ENCODE assay signal across 18 mouse cellular contexts in genomic region chr11:36337063-36337462, GRCm38 (mm10).
"Had no signal": no experiment of that assay in that cellular context is flagged by ENCODE, and none has a peak within 500 bp of the region (broad histone marks: within the 10 kb centered on the region; RNA-seq: fewer than 3 reads in every experiment).

No protein-coding gene starts in this region.

- H3K27ac ChIP-seq: limb, embryonic 12.5 days; liver, embryonic 13.5 days; lung, embryonic 15.5 days; macrophage; midbrain, embryonic 15.5 days; neural tube, embryonic 12.5 days had no signal

- H3K4me1 ChIP-seq: liver, embryonic 13.5 days; lung, embryonic 15.5 days; megakaryocyte, embryonic 14.5 days had no signal

- H3K27me3 ChIP-seq: limb, embryonic 12.5 days; liver, embryonic 13.5 days; lung, embryonic 15.5 days; megakaryocyte, embryonic 14.5 days; midbrain, embryonic 15.5 days; neural tube, embryonic 12.5 days had no signal

- H3K9ac ChIP-seq: limb, embryonic 12.5 days; liver, embryonic 13.5 days; liver, postnatal 0 days; lung, embryonic 15.5 days; midbrain, embryonic 15.5 days; neural tube, embryonic 12.5 days had no signal

- H3K4me3 ChIP-seq: limb, embryonic 12.5 days; liver, embryonic 13.5 days; lung, embryonic 15.5 days; megakaryocyte, embryonic 14.5 days; midbrain, embryonic 15.5 days; neural tube, embryonic 12.5 days had no signal

- H3K36me3 ChIP-seq: limb, embryonic 12.5 days; liver, embryonic 13.5 days; lung, embryonic 15.5 days; midbrain, embryonic 15.5 days; neural tube, embryonic 12.5 days had no signal

- H3K9me3 ChIP-seq: limb, embryonic 12.5 days; liver, embryonic 13.5 days; lung, embryonic 15.5 days; midbrain, embryonic 15.5 days; neural tube, embryonic 12.5 days had no signal

- H3K4me2 ChIP-seq: limb, embryonic 12.5 days; liver, embryonic 13.5 days; lung, embryonic 15.5 days; midbrain, embryonic 11.5 days; midbrain, embryonic 15.5 days; neural tube, embryonic 12.5 days had no signal

- ATAC-seq: liver, postnatal 0 days; midbrain, embryonic 15.5 days had no signal

- DNase-seq: kidney, postnatal 10 days; kidney, postnatal 4 days; liver; liver, embryonic 13.5 days; liver, postnatal 0 days; lung, postnatal 14 days; retina, postnatal 1 day; right cerebral cortex, postnatal 4 days; spleen, adult 18-20 months; thymus, adult 2 months; thymus, postnatal 25 days had no signal
